Mouse (Mus musculus) left cerebral cortex, adult 11 months (tissue): Measurements from ENCODE around the gene Rreb1.

Experiments used
- DNase-seq: peaks from one replicate; pipeline ENCODE4 v3.0.0; 2022; ENCODE audit warnings: low spot score

Rreb1 gene

GRCm38 (mm10) chr13:37918336-37919261, 140.4 kb downstream of the Rreb1 start:
- DNase-seq, result no peak

GRCm38 (mm10) chr13:37919711-37920277, 141.6 kb downstream of the Rreb1 start:
- DNase-seq, result no peak

- DNase-seq, result no peak
Observed at GRCm38 (mm10) chr13:37920727-37921126, 142.5 kb downstream of the Rreb1 start.

GRCm38 (mm10) chr13:37923091-37923490, 144.9 kb downstream of the Rreb1 start:
- no peak for DNase-seq

GRCm38 (mm10) chr13:37923643-37924460, 145.7 kb downstream of the Rreb1 start:
- DNase-seq, result no peak

- DNase-seq, result no peak
Observed at GRCm38 (mm10) chr13:37924461-37924948, 146.3 kb downstream of the Rreb1 start.

GRCm38 (mm10) chr13:37926394-37926793, 148.2 kb downstream of the Rreb1 start:
- DNase-seq, result no peak

GRCm38 (mm10) chr13:37929532-37929931, 151.3 kb downstream of the Rreb1 start:
- no peak for DNase-seq

GRCm38 (mm10) chr13:37930091-37930490, 151.9 kb downstream of the Rreb1 start:
- no peak for DNase-seq

- no peak for DNase-seq
Observed at GRCm38 (mm10) chr13:37930621-37931020, 152.4 kb downstream of the Rreb1 start.

- DNase-seq, result no peak
Observed at GRCm38 (mm10) chr13:37931210-37931922, 153.2 kb downstream of the Rreb1 start.

GRCm38 (mm10) chr13:37934075-37934474, 155.9 kb downstream of the Rreb1 start:
- DNase-seq, result no peak

GRCm38 (mm10) chr13:37934920-37935319, 156.7 kb downstream of the Rreb1 start:
- no peak for DNase-seq

- DNase-seq, result no peak
Observed at GRCm38 (mm10) chr13:37936351-37936750, 158.2 kb downstream of the Rreb1 start.

GRCm38 (mm10) chr13:37940167-37940566, 162.0 kb downstream of the Rreb1 start:
- DNase-seq, result no peak

- DNase-seq, result no peak
Observed at GRCm38 (mm10) chr13:37940649-37941048, 162.4 kb downstream of the Rreb1 start.

GRCm38 (mm10) chr13:37941138-37941645, 163.0 kb downstream of the Rreb1 start:
- no peak for DNase-seq

- no peak for DNase-seq
Observed at GRCm38 (mm10) chr13:37941950-37942886, 164.0 kb downstream of the Rreb1 start.

GRCm38 (mm10) chr13:37942887-37943331, 164.7 kb downstream of the Rreb1 start:
- no peak for DNase-seq

- no peak for DNase-seq
Observed at GRCm38 (mm10) chr13:37943466-37943865, 165.3 kb downstream of the Rreb1 start.
